Mouse (Mus musculus) bone marrow macrophage, adult 2 months (primary cell): Measurements from ENCODE around the gene Spry2. TPM values are rescaled to one million over a fixed set of nuclear protein-coding genes. Genes with fewer than 3 reads are reported as not detected.

Experiments used
- H3K27ac ChIP-seq: 2 replicates; pipeline ENCODE4 v1.5.1; 2012; ENCODE audit warnings: low read depth, low read length; ENCODE audit not compliant: insufficient read depth
- H3K4me1 ChIP-seq: 2 replicates; pipeline ENCODE4 v1.6.1; 2012; ENCODE audit warnings: low read length; ENCODE audit not compliant: control insufficient read depth, insufficient read depth
- H3K4me3 ChIP-seq: 2 replicates; pipeline ENCODE4 v1.5.1; 2012; ENCODE audit warnings: mild to moderate bottlenecking, low read length, moderate library complexity; ENCODE audit not compliant: insufficient read depth
- CTCF ChIP-seq: IDR thresholded peaks from 2 replicates; pipeline ENCODE4 v1.5.1; 2012; ENCODE audit warnings: low read depth, mild to moderate bottlenecking, low read length, moderate library complexity
- POLR2A ChIP-seq: IDR thresholded peaks from 2 replicates; pipeline ENCODE4 v1.6.1; 2012; ENCODE audit warnings: mild to moderate bottlenecking, low read depth, low read length, borderline replicate concordance
- polyA plus RNA-seq: library from polyadenylated mRNA; stranded (reverse); fragments of >200 nt; gene quantifications from 2 replicates; pipeline ENCODE4 v1.2.4, GENCODE M21; 2012; ENCODE audit not compliant: missing spikeins, insufficient read depth, insufficient read length

The Spry2 gene
- polyA plus RNA-seq, 1 experiment: 3.2 TPM

DNA sequence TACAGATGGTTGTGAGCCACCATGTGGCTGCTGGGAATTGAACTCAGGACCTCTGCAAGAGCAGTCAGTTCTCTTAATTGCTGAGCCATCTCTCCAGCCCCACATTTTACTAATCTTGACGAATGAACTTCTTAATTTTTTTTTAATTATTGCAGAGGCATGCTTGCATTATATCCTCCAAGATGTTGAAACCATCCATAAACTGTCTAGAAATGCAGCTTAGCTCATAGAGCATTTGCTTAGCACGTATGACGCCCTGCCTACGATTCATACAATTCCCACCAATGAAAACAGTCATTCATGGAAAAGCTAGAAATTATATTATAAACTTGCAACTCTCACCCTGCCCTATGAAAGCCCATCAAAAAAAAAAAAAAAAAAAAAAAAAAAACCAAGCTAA, 8.9 kb upstream of the Spry2 start:
- TF ChIP-seq CTCF (no peak), POLR2A (no peak)
- Histone ChIP-seq H3K4me1 (no peaks in the 10 kb centered on the region), H3K27ac (no peak overlapping the region)

DNA sequence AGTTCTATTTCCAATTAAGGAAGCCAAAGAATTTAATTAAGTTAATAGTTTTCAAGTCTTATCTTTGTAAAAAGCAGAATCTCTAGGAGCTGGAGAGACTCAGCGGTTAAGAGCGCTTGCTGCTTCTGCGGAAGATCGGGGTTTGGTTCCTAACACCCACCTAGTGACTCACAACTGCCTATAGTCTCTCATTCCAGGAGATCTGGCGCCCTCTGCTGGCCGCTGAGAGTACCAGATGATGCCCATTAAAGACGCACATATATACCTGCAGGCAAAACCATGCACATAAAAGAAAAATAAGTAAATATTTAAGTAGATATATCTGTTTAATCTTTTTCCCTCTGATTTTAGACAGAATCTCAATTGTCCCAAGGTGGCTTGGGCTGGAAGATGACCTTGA, 6.2 kb upstream of the Spry2 start:
- Histone ChIP-seq H3K4me1 (peaks cover 2% of the 10 kb centered on the region; the same call in 1 of the 2 replicates), H3K27ac (no peak overlapping the region), H3K4me3 (no peak overlapping the region)
- no peak for TF ChIP-seq POLR2A
- TF ChIP-seq CTCF: peak; percentile 49; the same call in 1 of the 2 replicates

More for the DNA sequence above, 8.9 kb upstream of the Spry2 start:
- H3K4me3 ChIP-seq: no peak overlapping the region

DNA sequence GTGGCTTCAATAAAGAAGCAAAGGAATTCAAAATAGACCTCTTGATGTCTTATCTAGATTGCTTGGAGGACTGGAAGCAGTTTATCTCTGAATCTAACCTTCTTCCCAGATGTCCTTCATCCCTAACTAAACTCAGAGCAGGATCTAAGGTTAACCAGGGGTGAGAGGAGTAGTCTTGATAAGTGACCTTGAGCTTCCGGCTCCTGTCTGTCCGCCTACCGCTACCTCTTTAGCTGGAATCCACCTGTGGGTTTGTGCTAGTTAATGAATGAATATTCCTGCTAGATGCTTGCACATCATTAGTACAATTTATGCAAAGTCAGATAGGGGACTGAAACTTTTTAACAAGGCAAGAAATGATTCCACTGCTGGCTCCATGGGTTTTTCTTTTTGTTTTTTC, 4.2 kb upstream of the Spry2 start:
- Histone ChIP-seq H3K27ac (no peak overlapping the region), H3K4me1 (peaks cover 2% of the 10 kb centered on the region; the same call in 1 of the 2 replicates), H3K4me3 (no peak overlapping the region)
- no peak for TF ChIP-seq CTCF
- TF ChIP-seq POLR2A: no peak

DNA sequence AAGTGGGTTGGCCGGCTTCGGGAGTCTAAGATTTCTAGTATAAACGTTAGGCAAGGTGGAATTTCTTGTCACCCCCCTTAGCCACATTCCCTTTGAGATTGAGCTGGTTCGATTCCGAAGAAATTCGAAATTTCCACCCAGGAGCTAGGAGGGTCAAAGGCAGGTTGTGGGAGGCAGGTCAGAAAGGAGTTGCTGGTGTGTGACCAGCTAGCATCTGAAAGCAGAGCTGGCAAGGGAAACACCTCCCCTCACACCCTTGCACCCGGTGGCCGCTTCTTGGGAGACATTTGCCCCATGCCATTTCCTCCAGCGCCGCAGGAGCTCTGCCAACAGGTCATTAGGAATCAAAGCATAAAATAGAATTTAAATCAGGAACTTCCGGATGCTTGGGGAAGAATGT, 2.5 kb upstream of the Spry2 start:
- H3K4me1 ChIP-seq: peaks cover 2% of the 10 kb centered on the region; the same call in 1 of the 2 replicates

DNA sequence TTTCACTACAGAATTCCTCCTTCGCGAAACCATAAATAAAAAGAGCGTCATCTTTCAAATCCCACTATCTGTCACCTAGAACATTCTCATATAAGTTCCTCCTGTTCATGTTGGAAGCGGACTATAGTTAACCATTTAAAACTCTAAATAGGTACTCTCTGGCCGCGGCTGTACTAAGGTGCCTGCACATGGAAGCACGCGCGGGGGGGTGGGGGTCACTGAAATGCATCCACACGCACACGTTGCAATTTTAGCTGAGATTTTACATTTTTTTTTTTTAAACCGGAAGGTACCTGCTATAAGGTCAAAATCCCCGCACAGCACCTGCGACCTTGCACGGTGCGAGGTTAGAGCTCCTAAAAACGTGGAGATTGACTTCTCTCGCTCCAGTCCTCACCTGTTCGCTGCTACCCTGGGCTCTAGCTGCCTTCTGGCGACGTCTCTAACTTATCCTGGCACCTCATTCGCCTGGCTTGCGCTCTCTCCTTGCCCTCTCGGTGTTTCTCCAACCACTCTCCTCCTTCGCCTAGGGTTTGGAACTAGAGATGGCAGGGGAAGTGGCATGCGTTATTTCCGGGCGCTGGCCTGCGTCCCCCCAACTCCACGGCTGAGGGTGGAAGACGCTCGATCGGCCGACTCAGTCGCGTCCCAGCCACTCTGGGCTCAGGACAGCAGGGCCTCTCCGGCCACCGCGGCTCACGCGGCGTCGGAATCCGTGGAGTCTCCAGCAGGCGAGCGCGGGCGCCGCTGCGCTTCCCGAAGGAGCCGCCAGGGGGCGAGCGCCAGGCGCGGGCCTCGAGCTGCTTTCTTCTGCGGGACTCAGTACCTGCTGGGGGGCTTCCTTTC, 1.9 kb upstream of the Spry2 start:
- H3K27ac ChIP-seq: peak overlapping the region; percentile 21
- TF ChIP-seq CTCF (peak; percentile 58), POLR2A (no peak)

More for the DNA sequence above, 2.5 kb upstream of the Spry2 start:
- Histone ChIP-seq H3K4me3 (peak overlapping the region; percentile 78), H3K27ac (no peak overlapping the region)
- TF ChIP-seq POLR2A (no peak), CTCF (no peak)

DNA sequence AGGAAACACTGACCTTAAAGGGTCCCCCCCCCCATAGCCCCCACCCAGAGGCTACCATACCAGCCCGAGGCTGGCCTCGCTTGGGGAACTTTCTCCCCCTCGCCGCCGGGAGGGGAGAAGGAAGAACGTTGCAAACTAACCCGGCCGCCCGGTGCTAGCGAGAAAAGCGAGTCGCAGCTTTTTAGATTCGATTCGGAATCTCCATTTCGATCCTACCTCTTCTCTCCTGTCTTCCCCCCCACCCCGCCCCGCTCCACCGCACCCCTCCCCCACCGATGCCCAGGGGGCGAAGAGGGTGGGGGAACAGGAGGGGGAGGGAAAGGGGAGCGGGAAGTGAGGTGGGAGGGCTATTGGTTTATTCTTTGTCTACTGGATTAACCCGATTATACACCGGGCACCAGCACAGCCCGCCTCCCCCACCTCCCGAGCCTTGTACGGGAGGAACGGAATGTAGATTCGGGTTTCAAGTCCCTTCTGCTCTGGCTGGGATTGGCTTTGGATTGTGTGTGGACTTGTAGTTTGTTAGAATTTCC, 1.0 kb upstream of the Spry2 start:
- H3K4me1 ChIP-seq: peaks cover 12% of the 10 kb centered on the region
- H3K27ac ChIP-seq: peak overlapping the region; percentile 85
- TF ChIP-seq POLR2A: no peak
- no peak for TF ChIP-seq CTCF
- H3K4me3 ChIP-seq: peak overlapping the region; percentile 78

More for the DNA sequence above, 1.9 kb upstream of the Spry2 start:
- peaks cover 8% of the 10 kb centered on the region for H3K4me1 ChIP-seq
- peak overlapping the region; percentile 78 for H3K4me3 ChIP-seq

DNA sequence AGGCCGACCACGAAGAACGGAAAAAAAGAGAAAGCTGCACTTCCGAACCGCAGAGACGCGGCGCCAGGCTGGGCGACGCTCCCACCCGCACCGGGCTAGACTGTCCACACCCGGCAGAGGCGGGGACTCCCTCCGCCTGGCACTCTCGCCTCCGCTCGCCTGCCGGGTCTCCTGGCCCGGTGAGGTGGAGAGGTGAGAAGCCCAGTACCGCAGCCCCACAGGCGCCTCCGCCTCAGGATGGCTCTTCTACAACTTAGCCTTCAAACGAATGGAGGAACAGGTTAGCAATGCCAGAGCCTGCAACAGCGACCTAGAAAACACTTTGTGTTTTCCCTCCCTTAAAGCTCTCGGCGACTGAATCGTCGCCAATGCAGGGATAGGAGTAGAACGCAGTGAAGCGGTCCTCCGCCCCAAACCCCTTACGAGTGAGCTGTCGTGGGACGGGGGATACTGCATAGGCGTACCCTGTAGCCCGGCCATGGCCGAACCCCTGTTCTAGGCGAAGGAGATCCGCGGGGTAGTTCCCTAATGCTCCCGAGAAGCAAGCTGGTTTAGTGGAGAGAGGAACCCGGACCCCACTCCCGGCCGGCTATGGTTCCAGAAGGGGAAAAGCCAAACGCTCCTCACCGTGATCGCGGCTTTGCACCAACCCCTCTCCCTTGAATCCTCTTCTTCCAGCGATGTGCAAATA, 513 bp downstream of the Spry2 start:
- Histone ChIP-seq H3K4me1 (peaks cover 18% of the 10 kb centered on the region), H3K4me3 (peak overlapping the region; percentile 80), H3K27ac (peak overlapping the region; percentile 80)
- 0 out of 2 replicates have a peak, but pooled peaks have one; percentile 13 for TF ChIP-seq CTCF
- TF ChIP-seq POLR2A: no peak

DNA sequence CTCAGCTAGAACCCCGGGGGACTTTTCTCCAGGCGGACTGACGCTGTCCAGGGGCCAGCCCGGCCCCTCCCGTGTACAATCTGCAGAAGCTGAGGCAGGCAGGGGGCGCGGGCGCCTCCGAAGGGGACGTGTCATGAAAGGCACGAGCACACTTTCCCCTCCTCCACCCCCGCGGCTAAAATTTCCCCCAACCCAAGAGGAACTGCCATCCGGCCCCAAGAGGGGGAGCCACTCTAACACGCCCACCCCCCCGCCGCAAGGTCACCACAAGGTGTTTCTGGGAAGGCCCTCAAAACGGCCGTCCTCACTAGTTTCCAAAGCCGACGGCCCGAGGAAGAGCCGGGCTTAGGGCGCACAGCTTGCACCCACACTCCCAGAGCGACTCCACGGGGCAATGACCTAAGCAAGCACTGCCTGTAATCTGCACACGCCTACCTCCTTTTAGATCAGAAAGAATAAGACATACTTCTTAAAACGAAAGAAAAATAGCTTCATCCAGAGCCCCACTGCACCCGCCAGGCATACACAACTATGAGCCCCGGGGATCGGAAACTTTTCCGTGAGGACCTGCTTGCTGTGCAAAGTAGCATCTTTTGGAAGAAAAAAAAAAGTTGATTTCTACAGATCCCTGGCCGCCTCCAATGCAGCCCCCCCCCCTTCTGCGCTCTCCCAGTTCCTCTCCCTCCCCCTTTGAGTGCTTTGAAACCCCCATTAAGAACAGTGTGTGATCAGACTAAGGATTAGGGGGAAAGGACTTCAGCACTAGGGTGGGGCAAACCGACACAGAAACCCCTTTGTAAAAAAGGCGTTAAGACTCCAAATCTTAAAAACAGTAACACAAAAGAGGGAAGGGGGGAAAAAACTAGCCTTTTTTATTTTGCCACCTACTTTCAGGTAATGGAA, 1.4 kb downstream of the Spry2 start:
- H3K4me1 ChIP-seq: peaks cover 25% of the 10 kb centered on the region
- H3K27ac ChIP-seq: peak overlapping the region; percentile 80; the same call in 1 of the 2 replicates
- TF ChIP-seq POLR2A: no peak
- TF ChIP-seq CTCF: no peak
- H3K4me3 ChIP-seq: peak overlapping the region; percentile 80

DNA sequence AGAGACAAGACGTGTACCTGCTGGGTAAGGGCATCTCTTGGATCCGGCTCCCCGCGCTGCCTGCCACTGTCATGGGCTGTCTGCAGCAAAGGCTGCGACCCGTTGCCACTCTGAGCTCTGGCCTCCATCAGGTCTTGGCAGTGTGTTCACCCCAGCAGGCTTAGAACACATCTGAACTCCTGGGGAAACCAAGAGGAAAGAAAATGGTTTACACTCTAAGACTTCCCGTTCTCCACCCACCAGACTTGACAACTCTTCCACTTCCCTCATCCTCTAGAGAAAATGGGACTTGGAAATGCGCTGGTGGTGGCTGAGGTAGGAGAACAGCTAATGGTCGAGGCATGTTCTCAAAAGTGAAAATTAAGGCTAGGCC, 3.0 kb downstream of the Spry2 start:
- Histone ChIP-seq H3K4me1 (peaks cover 24% of the 10 kb centered on the region), H3K4me3 (peak overlapping the region; percentile 34; the same call in 1 of the 2 replicates)

More for the DNA sequence above, 3.0 kb downstream of the Spry2 start:
- TF ChIP-seq CTCF (no peak), POLR2A (no peak)
- H3K27ac ChIP-seq: no peak overlapping the region
